Mouse (Mus musculus) C2C12 (cell line): ENCODE results near the gene March4.

Experiments
- CEBPB ChIP-seq: IDR thresholded peaks from one replicate; pipeline ENCODE4 v1.6.1; 2011; ENCODE audit warnings: low read depth, mild to moderate bottlenecking, control low read depth, moderate library complexity
- CTCF ChIP-seq: IDR thresholded peaks from one replicate; pipeline ENCODE4 v1.5.1; 2011; ENCODE audit not compliant: control insufficient read depth, insufficient read depth, insufficient read length
- FOSL1 ChIP-seq: IDR thresholded peaks from one replicate; pipeline ENCODE4 v1.8.0; 2011; ENCODE audit warnings: mild to moderate bottlenecking, low read length; ENCODE audit not compliant: poor library complexity, insufficient read depth, severe bottlenecking
- MAX ChIP-seq: IDR thresholded peaks from one replicate; pipeline ENCODE4 v1.6.1; 2011; ENCODE audit warnings: mild to moderate bottlenecking, control low read depth
- MYOD1 ChIP-seq: IDR thresholded peaks from one replicate; pipeline ENCODE4 v1.6.1; 2011; ENCODE audit warnings: low read depth; ENCODE audit not compliant: control insufficient read depth, insufficient read length
- USF1 ChIP-seq: IDR thresholded peaks from one replicate; pipeline ENCODE4 v1.6.1; 2011; ENCODE audit warnings: low read depth, mild to moderate bottlenecking, control low read depth, moderate library complexity

- TF ChIP-seq CTCF (no peak), FOSL1 (no peak), CEBPB (no peak), MAX (no peak), USF1 (no peak), MYOD1 (no peak)
Measured at GRCm38 (mm10) chr1:72578806-72579205, 42.1 kb upstream of the March4 start.
